Mouse (Mus musculus): ENCODE results near the gene Hist2h2bb. TPM values are rescaled to one million over a fixed set of nuclear protein-coding genes. Genes with fewer than 3 reads are reported as not detected.

The Hist2h2bb gene
- not detected for polyA plus RNA-seq (2015; fragmentation: Illumina TruSeq; extraction: RNeasy Lipid Tissue Mini Kit (QIAGEN cat#74804); ENCODE audit: insufficient read depth, low replicate concordance)

DNA sequence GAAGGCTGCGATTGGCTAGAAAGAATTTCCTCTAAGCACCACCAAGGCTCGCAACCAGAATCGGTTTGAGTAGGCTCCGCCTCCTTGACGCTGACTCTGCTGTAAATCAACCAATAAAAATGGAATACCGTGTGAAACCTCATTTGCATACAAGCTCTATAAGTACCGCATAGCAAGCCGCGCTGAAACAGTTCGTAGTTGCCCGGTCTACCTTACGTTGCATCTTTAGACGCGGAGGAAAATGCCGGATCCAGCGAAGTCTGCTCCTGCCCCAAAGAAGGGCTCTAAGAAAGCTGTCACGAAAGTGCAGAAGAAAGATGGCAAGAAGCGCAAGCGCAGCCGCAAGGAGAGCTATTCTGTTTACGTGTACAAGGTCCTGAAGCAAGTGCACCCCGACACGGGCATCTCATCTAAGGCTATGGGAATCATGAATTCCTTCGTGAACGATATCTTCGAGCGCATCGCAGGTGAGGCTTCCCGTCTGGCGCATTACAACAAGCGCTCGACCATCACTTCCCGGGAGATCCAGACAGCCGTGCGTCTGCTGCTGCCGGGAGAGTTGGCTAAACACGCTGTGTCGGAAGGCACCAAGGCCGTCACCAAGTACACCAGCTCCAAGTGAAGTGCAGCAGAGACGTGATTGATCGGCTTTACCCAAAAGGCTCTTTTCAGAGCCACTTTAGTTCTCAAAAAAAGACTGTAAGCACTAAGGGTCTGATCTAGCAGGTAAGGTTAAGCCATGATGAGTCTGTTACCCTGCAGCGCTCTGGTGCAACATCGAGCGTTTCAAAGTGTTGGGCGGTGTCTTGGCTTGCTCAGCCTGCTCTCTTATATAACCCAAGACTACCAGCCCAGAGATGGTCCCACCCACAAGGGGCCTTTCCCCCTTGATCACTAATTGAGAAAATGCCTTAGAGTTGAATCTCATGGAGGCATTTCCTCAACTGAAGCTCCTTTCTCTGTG lies at the start of gene Hist2h2bb:
Gene Hist2h2bb (plus strand): TSS at position 242 of the 964 bp plus-strand sequence.

GRCm38 (mm10) chr3:96220765-96221639 lies 48.5 kb upstream of the Hist2h2bb start, which contains the start of the genes Hist2h2ac and Hist2h2be:
Gene Hist2h2ac, minus strand, starts transcription at chr3:96220880.
Gene Hist2h2be, plus strand, starts transcription at chr3:96221119.

GRCm38 (mm10) chr3:96238954-96239793 lies 30.4 kb upstream of the Hist2h2bb start, which contains the start of gene Hist2h3c2:
Gene Hist2h3c2, minus strand, starts transcription at chr3:96239127.

GRCm38 (mm10) chr3:96239949-96240798 lies 29.4 kb upstream of the Hist2h2bb start, which contains the start of gene Hist2h2aa2:
Gene Hist2h2aa2, minus strand, starts transcription at chr3:96240276.

GRCm38 (mm10) chr3:96245003-96245886 lies 24.3 kb upstream of the Hist2h2bb start, which contains the start of gene Hist2h2aa1:
Gene Hist2h2aa1, plus strand, starts transcription at chr3:96245497.

GRCm38 (mm10) chr3:96246427-96246856 lies 23.1 kb upstream of the Hist2h2bb start, which contains the start of gene Hist2h3c1:
Gene Hist2h3c1, plus strand, starts transcription at chr3:96246685.

DNA sequence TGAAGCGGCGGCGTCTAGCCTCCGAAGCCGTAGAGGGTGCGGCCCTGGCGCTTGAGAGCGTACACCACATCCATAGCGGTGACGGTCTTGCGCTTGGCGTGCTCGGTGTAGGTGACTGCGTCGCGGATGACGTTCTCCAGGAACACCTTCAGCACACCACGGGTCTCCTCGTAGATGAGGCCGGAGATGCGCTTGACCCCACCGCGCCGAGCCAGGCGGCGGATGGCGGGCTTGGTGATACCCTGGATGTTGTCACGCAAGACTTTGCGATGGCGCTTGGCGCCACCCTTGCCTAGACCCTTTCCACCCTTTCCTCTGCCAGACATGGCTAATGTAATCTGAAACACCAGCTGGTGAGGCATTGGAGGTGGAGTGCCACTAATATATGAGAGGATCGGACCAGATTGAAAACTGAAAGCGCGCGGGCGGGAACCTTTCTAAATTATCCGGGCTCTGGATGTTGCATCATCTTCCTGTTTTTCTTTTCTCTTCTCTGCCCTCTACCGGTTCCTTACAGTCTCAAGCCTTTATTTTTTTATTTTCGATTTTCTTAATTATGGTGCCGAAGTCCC lies 6.5 kb upstream of the Hist2h2bb start, which contains the start of gene Hist2h4:
Gene Hist2h4 (minus strand): TSS at position 333 of the 572 bp plus-strand sequence.

DNA sequence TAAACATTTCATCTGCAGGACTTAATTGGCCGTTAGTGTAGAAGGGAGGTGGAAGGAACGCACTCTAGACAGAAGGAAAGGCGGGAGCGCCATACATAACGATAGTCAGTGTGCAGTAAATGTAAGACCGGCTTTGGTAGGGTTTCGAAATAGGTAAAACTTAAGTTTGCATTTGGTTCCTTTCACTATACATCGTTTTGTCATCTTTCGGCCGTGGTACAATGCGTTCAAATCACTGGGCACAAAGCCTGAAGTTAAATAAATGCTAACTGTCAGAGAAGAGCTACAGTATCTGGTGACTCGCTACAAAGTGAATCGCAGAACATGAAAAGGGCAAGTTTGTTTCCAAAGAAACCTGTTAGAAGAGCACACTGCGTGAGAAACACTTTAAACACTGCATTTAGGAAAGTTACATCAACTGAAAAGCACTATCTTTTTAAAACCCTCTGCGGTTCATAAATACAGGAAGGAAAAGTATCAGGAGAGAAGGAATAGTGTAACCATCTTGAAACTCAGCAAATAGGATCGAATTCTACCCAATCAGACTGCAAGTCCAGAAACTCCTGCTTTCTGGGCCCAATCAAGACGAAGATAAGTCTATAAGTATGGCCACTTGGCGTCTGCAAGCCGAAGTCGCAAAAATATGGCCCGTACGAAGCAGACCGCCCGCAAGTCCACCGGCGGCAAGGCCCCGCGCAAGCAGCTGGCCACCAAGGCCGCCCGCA lies 1.3 kb upstream of the Hist2h2bb start, which contains the start of gene Hist2h3b:
Gene Hist2h3b (plus strand): TSS at position 604 of the 725 bp plus-strand sequence.

DNA sequence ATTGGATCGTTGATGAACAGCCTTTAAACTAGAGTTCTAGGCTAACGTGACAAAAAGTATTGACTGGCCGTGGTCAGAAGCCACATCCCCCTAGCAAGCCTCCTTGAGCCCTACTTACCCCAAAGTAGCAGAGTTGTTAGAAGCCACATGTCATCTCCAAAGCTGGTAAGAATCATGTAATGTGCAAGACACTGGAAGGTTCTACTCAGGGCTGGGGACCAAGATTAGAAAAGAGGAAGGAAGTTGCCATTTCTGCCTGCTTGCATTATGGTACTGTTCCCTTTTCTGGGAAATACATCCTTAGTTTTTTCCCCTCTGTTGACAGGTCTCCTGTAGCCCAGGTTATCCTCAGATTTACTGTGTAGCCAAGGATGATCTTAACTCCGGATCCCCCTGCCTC lies 24.2 kb downstream of the Hist2h2bb start, which contains the start of gene Fcgr1:
Gene Fcgr1 (minus strand): TSS at position 183 of the 400 bp plus-strand sequence.

Other genes starting within 250 kb of the Hist2h2bb start
- gene Vps45, start 211.3 kb upstream of the Hist2h2bb start, polyA plus RNA-seq (2015; fragmentation: Illumina TruSeq; extraction: RNeasy Lipid Tissue Mini Kit (QIAGEN cat#74804); ENCODE audit: insufficient read depth, low replicate concordance): 36.0 TPM
- gene Otud7b, start 165.2 kb upstream of the Hist2h2bb start, polyA plus RNA-seq (2015; fragmentation: Illumina TruSeq; extraction: RNeasy Lipid Tissue Mini Kit (QIAGEN cat#74804); ENCODE audit: insufficient read depth, low replicate concordance): 20.5 TPM
- 3.9 TPM for gene Mtmr11, start 107.7 kb upstream of the Hist2h2bb start, polyA plus RNA-seq (2015; fragmentation: Illumina TruSeq; extraction: RNeasy Lipid Tissue Mini Kit (QIAGEN cat#74804); ENCODE audit: insufficient read depth, low replicate concordance)
- 29.1 TPM for gene Sf3b4, start 97.4 kb upstream of the Hist2h2bb start, polyA plus RNA-seq (2015; fragmentation: Illumina TruSeq; extraction: RNeasy Lipid Tissue Mini Kit (QIAGEN cat#74804); ENCODE audit: insufficient read depth, low replicate concordance)
- 2.7 TPM for gene Sv2a, start 88.6 kb upstream of the Hist2h2bb start, polyA plus RNA-seq (2015; fragmentation: Illumina TruSeq; extraction: RNeasy Lipid Tissue Mini Kit (QIAGEN cat#74804); ENCODE audit: insufficient read depth, low replicate concordance)
- 1.8 TPM for gene Bola1, start 50.0 kb upstream of the Hist2h2bb start, polyA plus RNA-seq (2015; fragmentation: Illumina TruSeq; extraction: RNeasy Lipid Tissue Mini Kit (QIAGEN cat#74804); ENCODE audit: insufficient read depth, low replicate concordance)
- gene Hist2h2ab, start 49.9 kb upstream of the Hist2h2bb start, polyA plus RNA-seq (2015; fragmentation: Illumina TruSeq; extraction: RNeasy Lipid Tissue Mini Kit (QIAGEN cat#74804); ENCODE audit: insufficient read depth, low replicate concordance): not detected
- gene Hist2h2ac, start 48.9 kb upstream of the Hist2h2bb start, polyA plus RNA-seq (2015; fragmentation: Illumina TruSeq; extraction: RNeasy Lipid Tissue Mini Kit (QIAGEN cat#74804); ENCODE audit: insufficient read depth, low replicate concordance): not detected
- gene Hist2h2be, start 48.6 kb upstream of the Hist2h2bb start, polyA plus RNA-seq (2015; fragmentation: Illumina TruSeq; extraction: RNeasy Lipid Tissue Mini Kit (QIAGEN cat#74804); ENCODE audit: insufficient read depth, low replicate concordance): 21.3 TPM
- gene Hist2h3c2, start 30.6 kb upstream of the Hist2h2bb start, polyA plus RNA-seq (2015; fragmentation: Illumina TruSeq; extraction: RNeasy Lipid Tissue Mini Kit (QIAGEN cat#74804); ENCODE audit: insufficient read depth, low replicate concordance): 0.76 TPM
- gene Hist2h2aa2, start 29.5 kb upstream of the Hist2h2bb start, polyA plus RNA-seq (2015; fragmentation: Illumina TruSeq; extraction: RNeasy Lipid Tissue Mini Kit (QIAGEN cat#74804); ENCODE audit: insufficient read depth, low replicate concordance): not detected
- not detected for gene Hist2h2aa1, start 24.3 kb upstream of the Hist2h2bb start, polyA plus RNA-seq (2015; fragmentation: Illumina TruSeq; extraction: RNeasy Lipid Tissue Mini Kit (QIAGEN cat#74804); ENCODE audit: insufficient read depth, low replicate concordance)
- gene Hist2h3c1, start 23.1 kb upstream of the Hist2h2bb start, polyA plus RNA-seq (2015; fragmentation: Illumina TruSeq; extraction: RNeasy Lipid Tissue Mini Kit (QIAGEN cat#74804); ENCODE audit: insufficient read depth, low replicate concordance): 3.5 TPM
- 2.3 TPM for gene Hist2h4, start 6.4 kb upstream of the Hist2h2bb start, polyA plus RNA-seq (2015; fragmentation: Illumina TruSeq; extraction: RNeasy Lipid Tissue Mini Kit (QIAGEN cat#74804); ENCODE audit: insufficient read depth, low replicate concordance)
- not detected for gene Hist2h3b, start 1.1 kb upstream of the Hist2h2bb start, polyA plus RNA-seq (2015; fragmentation: Illumina TruSeq; extraction: RNeasy Lipid Tissue Mini Kit (QIAGEN cat#74804); ENCODE audit: insufficient read depth, low replicate concordance)
- gene Fcgr1, start 24.2 kb downstream of the Hist2h2bb start, polyA plus RNA-seq (2015; fragmentation: Illumina TruSeq; extraction: RNeasy Lipid Tissue Mini Kit (QIAGEN cat#74804); ENCODE audit: insufficient read depth, low replicate concordance): 7.4 TPM
- gene BC107364, start 182.6 kb downstream of the Hist2h2bb start, polyA plus RNA-seq (2015; fragmentation: Illumina TruSeq; extraction: RNeasy Lipid Tissue Mini Kit (QIAGEN cat#74804); ENCODE audit: insufficient read depth, low replicate concordance): not detected

Data from spleen, adult 10 weeks (tissue).